Mouse (Mus musculus) thymus, adult 2 months (tissue): ENCODE data around the gene D10Wsu102e. TPM values are rescaled to one million over a fixed set of nuclear protein-coding genes. Genes with fewer than 3 reads are reported as not detected.
"Not testable (repeated sequence)": the region's sequence is repeated elsewhere in the genome, so short reads cannot be mapped to it uniquely, and the experiment has no call there.

Experiments used
- DNase-seq: peaks from one replicate; pipeline ENCODE4 v3.0.0; 2021
- H3K27ac ChIP-seq: fragments of 200-500 bp; 2 replicates; pipeline ENCODE4 v1.5.1; 2012; ENCODE audit warnings: low read length, control low read depth; ENCODE audit not compliant: control insufficient read depth, insufficient read depth
- H3K27me3 ChIP-seq: fragments of 200-500 bp; 2 replicates; pipeline ENCODE4 v1.6.1; 2012; ENCODE audit warnings: mild to moderate bottlenecking, low read length, moderate library complexity, mixed read lengths; ENCODE audit not compliant: control insufficient read depth, insufficient read depth
- H3K36me3 ChIP-seq: fragments of 200-500 bp; 2 replicates; pipeline ENCODE4 v1.6.1; 2012; ENCODE audit warnings: mild to moderate bottlenecking, low read length, moderate library complexity; ENCODE audit not compliant: control insufficient read depth, insufficient read depth
- H3K4me1 ChIP-seq: fragments of 200-500 bp; replicated peaks from 2 replicates; pipeline ENCODE4 v1.6.1; 2012; ENCODE audit warnings: low read length; ENCODE audit not compliant: control insufficient read depth, insufficient read depth
- H3K4me3 ChIP-seq: fragments of 200-500 bp; 2 replicates; pipeline ENCODE4 v1.5.1; 2012; ENCODE audit warnings: mild to moderate bottlenecking, low read length, control low read depth, moderate library complexity; ENCODE audit not compliant: control insufficient read depth, insufficient read depth
- CTCF ChIP-seq: fragments of 200-500 bp; IDR thresholded peaks from 2 replicates; pipeline ENCODE4 v1.5.1; 2012; ENCODE audit warnings: mild to moderate bottlenecking, control low read depth, low read length, moderate library complexity, borderline replicate concordance; ENCODE audit not compliant: control insufficient read depth, poor library complexity, insufficient read depth; ENCODE audit errors: extremely low read depth
- POLR2A ChIP-seq: fragments of 200-500 bp; IDR thresholded peaks from 2 replicates; pipeline ENCODE4 v1.6.1; 2012; ENCODE audit warnings: mild to moderate bottlenecking, low read length, control low read depth, moderate library complexity; ENCODE audit not compliant: control insufficient read depth, poor library complexity, insufficient read depth; ENCODE audit errors: extremely low read depth
- WGBS: fragments of 180-500 bp; shearing (Covaris S2); methylation state at CpG from one replicate; pipeline ENCODE4 v1.1.7; 2018; 5-methylcytosine and 5-hydroxymethylcytosine counted together
- polyA plus RNA-seq: library from polyadenylated mRNA; depleted of rRNA; stranded (reverse); fragments of >200 nt; gene quantifications from 2 replicates; pipeline ENCODE4 v1.2.3, GENCODE M21; 2012

Gene D10Wsu102e
- polyA plus RNA-seq, 1 experiment: 0.65 TPM

DNA sequence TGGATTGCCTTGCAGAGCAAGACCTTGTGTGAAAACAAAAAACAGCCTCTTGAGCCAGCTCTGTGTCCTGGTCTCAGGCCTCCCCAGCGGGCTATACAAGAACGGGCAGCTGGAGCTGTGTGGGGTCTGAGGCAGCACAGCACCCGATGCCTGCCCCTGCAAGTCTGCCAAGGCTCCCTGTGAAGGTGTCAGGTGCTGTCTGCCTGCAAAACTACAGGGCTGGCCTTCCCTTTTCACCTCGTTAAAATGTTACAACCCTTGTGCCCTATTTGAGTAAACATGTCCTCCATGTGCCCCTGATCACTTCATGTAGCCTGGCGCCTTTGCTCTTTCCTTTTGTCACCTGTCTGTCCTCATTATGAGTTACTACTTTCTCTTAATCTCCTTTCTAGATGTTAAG, 8.9 kb downstream of the D10Wsu102e start:
- Histone ChIP-seq H3K27me3 (no peaks in the 10 kb centered on the region), H3K4me3 (no peak overlapping the region), H3K36me3 (peaks cover 56% of the 10 kb centered on the region), H3K27ac (no peak overlapping the region), H3K4me1 (no peaks in the 10 kb centered on the region)
- no peak for TF ChIP-seq CTCF
- no peak for TF ChIP-seq POLR2A
- 92% methylated on average over 5 of the region's 5 CpGs for WGBS
- DNase-seq: no peak

- Histone ChIP-seq H3K27me3 (no peaks in the 10 kb centered on the region), H3K36me3 (peaks cover 20% of the 10 kb centered on the region), H3K27ac (no peak overlapping the region), H3K4me3 (no peak overlapping the region), H3K4me1 (no peaks in the 10 kb centered on the region)
- TF ChIP-seq CTCF: no peak
- TF ChIP-seq POLR2A: no peak
- 98% methylated on average over 3 of the region's 3 CpGs for WGBS
- no peak for DNase-seq
Measured at GRCm38 (mm10) chr10:83374045-83374656, 14.1 kb downstream of the D10Wsu102e start.

DNA sequence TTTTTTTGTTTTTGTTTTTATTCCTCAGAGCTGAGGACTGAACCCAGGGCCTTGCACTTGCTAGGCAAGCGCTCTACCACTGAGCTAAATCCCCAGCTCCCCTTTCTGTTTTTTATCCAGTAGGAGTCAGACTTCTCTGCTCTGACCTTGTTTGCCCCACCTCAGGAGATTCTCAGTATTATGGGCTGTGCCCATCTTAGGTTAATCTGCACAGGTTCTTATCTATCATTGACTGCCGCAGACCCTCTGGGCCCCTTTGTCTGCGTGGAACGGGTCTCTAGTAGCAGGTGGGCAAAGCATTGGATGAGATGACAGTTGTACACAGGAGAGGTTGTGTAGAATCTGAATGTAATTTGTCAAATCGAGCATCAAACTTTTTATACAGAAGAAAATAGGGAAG, 15.4 kb downstream of the D10Wsu102e start:
- H3K4me3 ChIP-seq, DNase-seq, H3K27me3 ChIP-seq, H3K27ac ChIP-seq, H3K4me1 ChIP-seq: not testable (repeated sequence)
- H3K36me3 ChIP-seq: peaks cover 20% of the 10 kb centered on the region
- WGBS: 88% methylated on average over 5 of the region's 5 CpGs

- DNase-seq: no peak
- WGBS: 97% methylated on average over 8 of the region's 8 CpGs
- Histone ChIP-seq H3K4me3 (no peak overlapping the region), H3K27ac (no peak overlapping the region), H3K27me3 (no peaks in the 10 kb centered on the region), H3K4me1 (no peaks in the 10 kb centered on the region), H3K36me3 (0 out of 2 replicates have a peak, but pooled peaks cover 9% of the 10 kb centered on the region)
- TF ChIP-seq CTCF (no peak), POLR2A (no peak)
Measured at GRCm38 (mm10) chr10:83376911-83377682, 17.1 kb downstream of the D10Wsu102e start.

GRCm38 (mm10) chr10:83378083-83378833, 18.2 kb downstream of the D10Wsu102e start:
- TF ChIP-seq POLR2A (no peak), CTCF (no peak)
- Histone ChIP-seq H3K27ac (no peak overlapping the region), H3K4me3 (no peak overlapping the region), H3K36me3 (0 out of 2 replicates have a peak, but pooled peaks cover 9% of the 10 kb centered on the region), H3K27me3 (no peaks in the 10 kb centered on the region), H3K4me1 (no peaks in the 10 kb centered on the region)
- no peak for DNase-seq
- WGBS: 95% methylated on average over 9 of the region's 9 CpGs

DNA sequence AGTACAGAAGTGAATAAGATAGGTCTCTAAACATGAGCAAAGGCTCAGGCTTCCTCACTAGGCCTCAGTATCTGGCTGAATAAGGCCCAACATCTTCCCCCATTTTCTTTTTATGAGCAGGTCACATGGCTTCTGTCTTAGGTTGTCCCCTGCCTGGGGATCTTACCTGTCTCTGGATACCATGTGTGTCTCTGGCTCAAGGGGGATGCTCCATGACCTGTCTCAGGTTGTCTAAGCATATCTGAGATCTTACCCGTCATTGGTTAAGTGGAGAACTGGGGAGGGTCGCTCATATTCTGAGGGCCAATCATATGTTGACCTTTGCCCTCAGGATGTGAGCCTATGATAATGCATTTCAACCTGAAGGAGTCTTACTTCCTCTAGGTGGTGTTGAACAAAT, 20.5 kb downstream of the D10Wsu102e start:
- H3K36me3 ChIP-seq: no peaks in the 10 kb centered on the region
- TF ChIP-seq POLR2A (no peak), CTCF (no peak)
- H3K4me3 ChIP-seq: no peak overlapping the region
- DNase-seq: no peak
- 95% methylated on average over 2 of the region's 2 CpGs for WGBS
- H3K27me3 ChIP-seq: no peaks in the 10 kb centered on the region
- H3K27ac ChIP-seq: no peak overlapping the region
- H3K4me1 ChIP-seq: no peaks in the 10 kb centered on the region
